Mouse (Mus musculus) yolk sac, embryonic 10.5 days (tissue): ENCODE results near the gene Tmem26.
"Not testable (repeated sequence)": the region's sequence is repeated elsewhere in the genome, so short reads cannot be mapped to it uniquely, and the experiment has no call there.

ENCODE experiments used
- DNase-seq: peaks from one replicate; pipeline ENCODE4 v3.0.0-alpha.2; 2017; ENCODE audit warnings: low spot score

Tmem26 gene

GRCm38 (mm10) chr10:68723568-68724360, at the start of gene Tmem26:
Gene Tmem26, plus strand, starts transcription at chr10:68723646.
- peak; percentile 31 for DNase-seq

- DNase-seq, result no peak
Observed at GRCm38 (mm10) chr10:68678678-68679077, 44.8 kb upstream of the Tmem26 start.

GRCm38 (mm10) chr10:68681233-68681632, 42.2 kb upstream of the Tmem26 start:
- DNase-seq, result no peak

GRCm38 (mm10) chr10:68685510-68685909, 37.9 kb upstream of the Tmem26 start:
- DNase-seq, result no peak

GRCm38 (mm10) chr10:68691116-68691515, 32.3 kb upstream of the Tmem26 start:
- no peak for DNase-seq

- no peak for DNase-seq
Observed at GRCm38 (mm10) chr10:68692401-68692800, 31.0 kb upstream of the Tmem26 start.

GRCm38 (mm10) chr10:68695760-68696336, 27.6 kb upstream of the Tmem26 start:
- DNase-seq, result no peak

GRCm38 (mm10) chr10:68704268-68704667, 19.2 kb upstream of the Tmem26 start:
- no peak for DNase-seq

GRCm38 (mm10) chr10:68705471-68706036, 17.9 kb upstream of the Tmem26 start:
- no peak for DNase-seq

- DNase-seq, result no peak
Observed at GRCm38 (mm10) chr10:68707014-68707852, 16.2 kb upstream of the Tmem26 start.

GRCm38 (mm10) chr10:68712926-68713325, 10.5 kb upstream of the Tmem26 start:
- DNase-seq, result no peak

- no peak for DNase-seq
Observed at GRCm38 (mm10) chr10:68714302-68714701, 9.1 kb upstream of the Tmem26 start.

- no peak for DNase-seq
Observed at GRCm38 (mm10) chr10:68715396-68715795, 8.1 kb upstream of the Tmem26 start.

- no peak for DNase-seq
Observed at GRCm38 (mm10) chr10:68718375-68718774, 5.1 kb upstream of the Tmem26 start.

GRCm38 (mm10) chr10:68720887-68721400, 2.5 kb upstream of the Tmem26 start:
- no peak for DNase-seq

GRCm38 (mm10) chr10:68723015-68723414, 431 bp upstream of the Tmem26 start:
- DNase-seq, result no peak

GRCm38 (mm10) chr10:68724361-68724720, 895 bp downstream of the Tmem26 start:
- DNase-seq, result no peak

GRCm38 (mm10) chr10:68727464-68727863, 4.0 kb downstream of the Tmem26 start:
- DNase-seq, result no peak

- no peak for DNase-seq
Observed at GRCm38 (mm10) chr10:68735621-68736020, 12.2 kb downstream of the Tmem26 start.

- DNase-seq, result no peak
Observed at GRCm38 (mm10) chr10:68737391-68737790, 13.9 kb downstream of the Tmem26 start.

- not testable (repeated sequence) for DNase-seq
Observed at GRCm38 (mm10) chr10:68738981-68739380, 15.5 kb downstream of the Tmem26 start.

- no peak for DNase-seq
Observed at GRCm38 (mm10) chr10:68740251-68740650, 16.8 kb downstream of the Tmem26 start.
